Mouse (Mus musculus): Measurements from ENCODE around the gene Adprhl1. TPM values are rescaled to one million over a fixed set of nuclear protein-coding genes. Genes with fewer than 3 reads are reported as not detected.
A peak's percentile ranks its signal among the peaks of the same experiment; 100 is the strongest.

Gene Adprhl1
- polyA plus RNA-seq, 1 experiment = 0.11 TPM

DNA sequence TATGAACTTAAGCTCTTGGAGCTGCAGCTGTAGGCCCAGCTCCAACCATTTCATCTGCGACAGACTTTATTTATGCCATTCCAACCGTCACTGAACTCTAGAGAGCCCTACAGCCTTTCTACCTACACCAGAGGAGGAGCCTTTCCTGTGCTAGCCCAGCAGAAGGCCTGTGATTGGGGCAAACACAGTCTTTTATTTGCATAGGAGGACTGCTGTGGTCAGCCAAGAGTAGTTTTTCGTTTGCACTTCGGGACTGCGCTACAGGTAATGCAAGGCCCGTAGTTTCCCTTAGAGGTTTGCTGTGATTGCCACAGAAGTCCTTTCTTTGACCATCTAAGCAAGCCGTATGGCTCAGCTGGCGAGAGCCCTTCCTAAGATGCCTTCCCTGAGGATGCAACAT lies 37.6 kb downstream of the Adprhl1 start:
- TF ChIP-seq GATA1 (IDR thresholded peaks at IDR 0.05; ENCODE audit: borderline replicate concordance, low read length) (no peak), FLI1 (IDR thresholded peaks at IDR 0.05; ENCODE audit: low read length) (no peak)
- peaks cover 26% of the 10 kb centered on the region for H3K27me3 ChIP-seq (replicated peaks)
- no peaks in the 10 kb centered on the region for H3K36me3 ChIP-seq (replicated peaks; ENCODE audit: low read length)
- H3K9me3 ChIP-seq = no peaks in the 10 kb centered on the region
- H3K4me1 ChIP-seq = peaks cover 60% of the 10 kb centered on the region
- no peak overlapping the region for H3K4me3 ChIP-seq (replicated peaks)

DNA sequence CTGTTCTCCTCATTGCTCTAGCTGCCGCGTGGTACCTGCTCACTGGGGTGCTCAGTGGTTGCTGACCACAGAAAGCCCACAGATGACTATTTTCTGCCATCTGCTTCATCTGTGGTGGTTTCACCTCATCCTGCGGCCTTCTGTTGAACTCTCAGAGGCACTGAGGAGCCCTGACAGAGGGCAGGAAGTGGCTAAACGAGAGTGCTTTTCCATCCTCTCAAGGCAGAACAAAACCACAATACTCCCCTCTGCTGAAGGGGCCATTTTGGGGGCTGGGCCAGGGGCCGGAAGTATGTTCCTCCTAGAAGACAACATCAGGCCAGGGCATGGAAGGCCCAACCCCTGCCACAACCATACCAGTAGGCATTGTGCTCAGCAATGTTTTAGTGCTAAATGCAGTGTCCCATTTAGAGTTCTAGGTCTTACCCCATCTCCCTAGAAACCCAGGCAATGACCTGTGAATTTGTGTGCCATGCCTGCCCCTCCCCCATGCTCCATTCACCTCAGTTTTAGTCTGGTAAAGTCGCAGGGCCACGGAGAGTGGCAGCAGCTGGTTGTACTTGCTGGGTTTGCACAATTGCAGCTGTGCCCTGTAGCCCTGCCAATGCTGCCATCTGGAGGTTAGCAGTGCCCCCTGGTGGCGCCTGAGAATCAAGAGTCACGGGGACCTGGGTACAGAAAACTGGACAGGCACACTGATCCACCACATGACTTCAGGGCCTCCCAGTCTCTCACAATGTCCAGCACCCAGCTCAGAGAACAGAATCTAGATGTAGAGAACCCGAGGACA lies 40.3 kb downstream of the Adprhl1 start:
- H3K9me3 ChIP-seq = no peaks in the 10 kb centered on the region
- TF ChIP-seq GATA1 (IDR thresholded peaks at IDR 0.05; ENCODE audit: borderline replicate concordance, low read length) (no peak), FLI1 (IDR thresholded peaks at IDR 0.05; ENCODE audit: low read length) (0 out of 2 replicates have a peak, but pooled peaks have one; percentile 43)
- H3K4me1 ChIP-seq = peaks cover 78% of the 10 kb centered on the region
- H3K27me3 ChIP-seq (replicated peaks) = peaks cover 7% of the 10 kb centered on the region
- peak overlapping the region; percentile 89 for H3K4me3 ChIP-seq (replicated peaks)
- H3K36me3 ChIP-seq (replicated peaks; ENCODE audit: low read length) = no peaks in the 10 kb centered on the region

DNA sequence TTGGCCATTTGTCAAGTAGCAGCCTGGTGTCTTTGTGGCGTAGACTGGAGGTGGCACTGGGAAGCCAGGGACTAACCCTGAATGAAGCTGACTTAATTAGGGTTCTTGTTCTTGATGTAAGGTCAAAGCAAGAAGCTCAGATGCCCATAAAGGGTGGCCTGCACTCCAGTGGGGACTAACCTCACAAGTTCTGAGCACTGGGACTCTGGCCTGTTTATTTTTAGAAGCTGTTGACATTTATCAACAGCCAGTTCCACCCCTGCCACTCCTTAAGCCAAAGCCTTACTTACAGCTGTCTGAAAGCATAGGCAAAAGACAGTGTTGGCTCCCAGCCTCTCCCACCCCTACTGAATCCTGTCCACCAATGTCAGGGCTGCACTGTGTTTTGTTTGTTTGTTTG lies 44.2 kb downstream of the Adprhl1 start:
- H3K36me3 ChIP-seq (replicated peaks; ENCODE audit: low read length) = peaks cover 8% of the 10 kb centered on the region
- H3K4me1 ChIP-seq = peaks cover 93% of the 10 kb centered on the region
- TF ChIP-seq GATA1 (IDR thresholded peaks at IDR 0.05; ENCODE audit: borderline replicate concordance, low read length) = no peak
- TF ChIP-seq FLI1 (IDR thresholded peaks at IDR 0.05; ENCODE audit: low read length) = no peak
- H3K27me3 ChIP-seq (replicated peaks) = no peaks in the 10 kb centered on the region
- peak overlapping the region; percentile 83 for H3K4me3 ChIP-seq (replicated peaks)
- no peaks in the 10 kb centered on the region for H3K9me3 ChIP-seq

DNA sequence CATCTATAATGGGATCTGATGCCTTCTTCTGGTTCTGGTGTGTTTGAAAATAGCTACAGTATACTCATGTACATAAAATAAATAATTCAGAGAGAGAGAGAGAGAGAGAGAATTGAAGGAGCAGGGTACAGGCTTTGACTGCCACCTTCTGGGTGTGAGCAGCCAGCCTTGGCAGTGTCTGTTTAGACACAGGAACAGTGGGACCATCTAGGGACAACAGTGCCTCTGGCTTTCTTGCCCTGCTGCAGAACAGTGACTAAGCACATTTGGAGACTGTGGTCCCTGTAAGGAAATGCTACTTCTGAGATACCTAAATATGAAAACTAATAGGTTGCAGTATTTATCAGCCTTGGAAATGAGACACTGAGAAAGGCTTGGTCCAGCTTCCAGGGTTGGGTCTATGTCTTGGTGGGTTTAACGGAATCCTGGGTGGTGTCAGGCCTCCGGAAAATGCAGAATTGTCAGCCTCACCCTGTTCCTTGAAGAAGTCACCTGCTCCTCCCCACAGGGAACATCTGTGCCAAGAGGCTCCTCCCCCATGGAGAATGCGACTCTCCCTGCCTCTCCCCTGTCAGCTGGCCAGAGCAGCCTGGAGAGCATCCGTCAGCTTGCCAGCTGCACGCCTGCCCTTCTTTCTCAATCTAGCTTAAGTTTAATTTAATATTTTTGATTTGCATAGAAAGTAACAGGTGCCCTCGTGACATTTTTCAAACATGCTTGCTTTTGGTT lies 45.2 kb downstream of the Adprhl1 start:
- Histone ChIP-seq H3K36me3 (replicated peaks; ENCODE audit: low read length) (peaks cover 17% of the 10 kb centered on the region), H3K27me3 (replicated peaks) (no peaks in the 10 kb centered on the region), H3K4me3 (replicated peaks) (peak overlapping the region; percentile 83), H3K9me3 (no peaks in the 10 kb centered on the region), H3K4me1 (peaks cover 93% of the 10 kb centered on the region)
- no peak for TF ChIP-seq GATA1 (IDR thresholded peaks at IDR 0.05; ENCODE audit: borderline replicate concordance, low read length)

DNA sequence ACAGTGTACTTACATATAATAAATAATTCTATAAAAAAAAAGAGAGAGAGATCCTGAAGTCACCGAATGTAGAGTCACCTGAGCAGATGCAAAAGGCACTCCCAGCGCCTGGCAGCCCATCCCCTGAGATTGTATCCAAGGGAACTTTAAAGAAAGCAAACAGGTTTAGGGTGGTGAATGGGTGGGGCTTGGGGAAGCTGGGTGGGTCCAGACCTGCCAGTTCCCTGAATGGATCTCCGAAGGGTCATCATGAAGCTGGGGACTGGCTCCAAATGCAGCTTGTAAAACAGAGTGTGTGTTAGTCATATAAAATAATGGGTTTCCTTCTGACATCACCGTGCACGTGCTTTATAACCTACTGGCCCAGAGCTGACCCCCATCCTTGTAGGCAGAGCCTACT lies 47.7 kb downstream of the Adprhl1 start:
- peak overlapping the region; percentile 18 for H3K4me3 ChIP-seq (replicated peaks)
- peaks cover 95% of the 10 kb centered on the region for H3K4me1 ChIP-seq
- TF ChIP-seq FLI1 (IDR thresholded peaks at IDR 0.05; ENCODE audit: low read length) = no peak
- TF ChIP-seq GATA1 (IDR thresholded peaks at IDR 0.05; ENCODE audit: borderline replicate concordance, low read length) = no peak
- H3K36me3 ChIP-seq (replicated peaks; ENCODE audit: low read length) = peaks cover 24% of the 10 kb centered on the region
- H3K27me3 ChIP-seq (replicated peaks) = no peaks in the 10 kb centered on the region
- H3K9me3 ChIP-seq = no peaks in the 10 kb centered on the region

DNA sequence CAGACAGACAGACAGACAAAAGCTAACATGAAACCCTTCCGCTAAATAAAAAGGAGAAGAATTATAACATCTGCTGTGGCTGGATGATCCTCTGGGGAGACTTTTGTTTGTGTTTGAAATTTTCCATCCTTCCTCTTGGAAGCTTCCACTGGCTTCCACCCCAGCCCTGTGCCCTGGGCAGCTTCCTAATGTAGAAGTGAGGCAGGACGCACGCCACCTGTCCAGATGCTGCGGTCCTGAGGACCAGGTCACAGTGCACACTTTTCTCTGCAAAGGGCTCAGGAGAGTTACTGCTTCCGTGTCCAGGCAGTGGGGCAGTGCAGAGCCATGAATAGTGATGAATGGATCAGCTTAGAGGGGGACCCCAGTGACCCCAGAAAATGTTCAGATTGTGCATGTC lies 48.7 kb downstream of the Adprhl1 start:
- TF ChIP-seq FLI1 (IDR thresholded peaks at IDR 0.05; ENCODE audit: low read length) = no peak
- H3K36me3 ChIP-seq (replicated peaks; ENCODE audit: low read length) = peaks cover 24% of the 10 kb centered on the region
- no peak overlapping the region for H3K4me3 ChIP-seq (replicated peaks)
- peaks cover 92% of the 10 kb centered on the region for H3K4me1 ChIP-seq
- H3K9me3 ChIP-seq = no peaks in the 10 kb centered on the region
- peaks cover under 1% of the 10 kb centered on the region for H3K27me3 ChIP-seq (replicated peaks)

DNA sequence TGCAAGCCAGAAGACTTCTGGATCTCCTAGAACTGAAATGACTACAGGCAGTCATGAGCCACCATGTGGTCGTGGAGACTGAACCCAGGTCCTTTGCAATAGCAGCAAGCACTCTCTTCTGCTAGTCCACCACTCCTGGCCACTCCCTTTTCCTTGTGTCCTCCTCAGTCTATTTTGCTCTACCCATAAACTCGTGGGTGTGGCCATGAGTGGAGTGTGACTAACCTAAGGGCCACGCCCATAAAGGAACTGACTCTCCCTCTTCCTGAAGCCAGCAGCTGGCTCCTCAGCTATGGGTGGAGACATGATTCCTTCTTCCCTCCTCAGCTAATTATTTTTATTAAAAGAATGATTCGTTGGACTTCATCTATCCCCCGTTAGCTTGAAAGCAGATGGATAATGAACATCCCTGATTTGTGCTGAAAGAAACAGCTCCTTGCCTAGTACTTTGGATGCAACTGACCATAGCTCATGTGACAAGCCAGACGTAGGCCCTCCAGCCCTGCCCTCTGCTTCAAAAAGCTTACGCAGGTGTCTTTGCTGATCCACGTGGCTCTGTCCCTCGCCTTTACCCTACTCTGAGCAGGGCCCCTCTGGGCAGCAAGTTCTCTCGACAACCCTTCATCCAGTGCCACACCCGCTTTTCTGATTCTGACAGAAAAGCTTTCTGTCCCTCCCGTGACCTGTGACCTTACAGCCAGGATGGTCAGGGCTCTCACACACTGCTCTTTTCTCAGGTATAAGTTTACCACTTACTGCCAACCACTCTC lies 49.4 kb downstream of the Adprhl1 start:
- Histone ChIP-seq H3K4me1 (peaks cover 93% of the 10 kb centered on the region), H3K4me3 (replicated peaks) (peak overlapping the region; percentile 48), H3K9me3 (no peaks in the 10 kb centered on the region), H3K27me3 (replicated peaks) (peaks cover 7% of the 10 kb centered on the region), H3K36me3 (replicated peaks; ENCODE audit: low read length) (peaks cover 24% of the 10 kb centered on the region)
- TF ChIP-seq FLI1 (IDR thresholded peaks at IDR 0.05; ENCODE audit: low read length) (no peak), GATA1 (IDR thresholded peaks at IDR 0.05; ENCODE audit: borderline replicate concordance, low read length) (no peak)

DNA sequence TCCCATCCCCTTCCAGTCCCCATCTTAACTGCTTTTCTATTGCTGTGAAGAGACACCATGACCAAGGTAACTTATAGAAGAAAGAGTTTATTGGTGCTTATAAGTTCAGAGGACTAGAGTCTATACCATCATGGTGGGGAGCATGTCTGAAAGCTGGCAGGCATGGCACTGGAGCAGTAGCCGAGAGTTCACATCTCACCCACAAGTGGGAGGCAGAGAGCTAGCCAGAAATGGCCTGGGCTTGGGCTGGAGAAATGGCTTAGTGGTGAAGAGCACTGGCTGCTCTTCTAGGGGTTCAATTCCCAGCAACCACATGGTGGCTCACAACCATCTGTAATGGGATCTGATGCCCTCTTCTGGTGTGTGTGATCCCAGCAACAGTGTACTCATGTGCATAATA lies 50.5 kb downstream of the Adprhl1 start:
- H3K9me3 ChIP-seq = no peaks in the 10 kb centered on the region
- H3K4me3 ChIP-seq (replicated peaks) = peak overlapping the region; percentile 95
- H3K27me3 ChIP-seq (replicated peaks) = peaks cover 12% of the 10 kb centered on the region
- TF ChIP-seq GATA1 (IDR thresholded peaks at IDR 0.05; ENCODE audit: borderline replicate concordance, low read length) = no peak
- TF ChIP-seq FLI1 (IDR thresholded peaks at IDR 0.05; ENCODE audit: low read length) = no peak
- peaks cover 92% of the 10 kb centered on the region for H3K4me1 ChIP-seq
- H3K36me3 ChIP-seq (replicated peaks; ENCODE audit: low read length) = peaks cover 26% of the 10 kb centered on the region

DNA sequence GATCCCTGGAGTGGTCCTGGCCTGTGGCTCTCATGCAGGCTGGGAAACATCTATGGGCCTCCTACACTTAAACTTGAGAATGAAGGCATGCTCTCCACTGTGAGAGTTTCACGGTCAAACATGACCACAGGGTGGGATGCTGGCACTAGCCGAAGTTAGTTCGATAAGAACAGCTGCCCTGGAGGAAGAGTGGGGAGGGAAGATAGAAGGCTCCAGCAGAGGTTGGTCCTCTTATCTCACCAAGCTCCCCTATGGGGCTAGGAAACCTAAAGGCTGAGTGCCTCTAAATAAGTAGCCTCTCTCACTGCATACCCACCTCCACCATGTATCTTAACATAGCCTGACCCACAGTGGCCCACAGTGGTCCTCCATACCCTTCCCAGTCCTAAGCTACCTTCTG lies 51.2 kb downstream of the Adprhl1 start:
- Histone ChIP-seq H3K27me3 (replicated peaks) (peaks cover 13% of the 10 kb centered on the region), H3K9me3 (no peaks in the 10 kb centered on the region), H3K4me3 (replicated peaks) (peak overlapping the region; percentile 95), H3K36me3 (replicated peaks; ENCODE audit: low read length) (peaks cover 29% of the 10 kb centered on the region), H3K4me1 (peaks cover 89% of the 10 kb centered on the region)
- no peak for TF ChIP-seq FLI1 (IDR thresholded peaks at IDR 0.05; ENCODE audit: low read length)
- TF ChIP-seq GATA1 (IDR thresholded peaks at IDR 0.05; ENCODE audit: borderline replicate concordance, low read length) = no peak

Data from megakaryocyte, embryonic 14.5 days (primary cell).